In genomic region chr17:49437306-49437705, GRCm38 (mm10) we compare ENCODE assay signal across 8 mouse cellular contexts. TPM values are rescaled to one million over a fixed set of nuclear protein-coding genes. Genes with fewer than 3 reads are reported as not detected.
DNase-seq lines count a peak whose midpoint lies in the region; ATAC-seq and TF ChIP-seq lines count a peak whose summit lies in the region.
"Not testable (repeated sequence)": the region's sequence is repeated elsewhere in the genome, so short reads cannot be mapped to it uniquely, and the experiment has no call there.

No protein-coding gene starts in this region.

- not testable (repeated sequence) for H3K4me2 ChIP-seq in liver, embryonic 13.5 days; liver, postnatal 0 days (ENCODE audit: low read depth, low read length)
- peak overlapping the region; percentile 32 for H3K4me2 ChIP-seq in liver, embryonic 15.5 days

- H3K27ac ChIP-seq in heart, embryonic 10.5 days = not testable (repeated sequence)
- H3K27ac ChIP-seq in liver, embryonic 13.5 days = peak overlapping the region; percentile 98
- H3K27ac ChIP-seq in liver, embryonic 15.5 days (replicated peaks) = peak overlapping the region; percentile 97
- peak overlapping the region; percentile 66; the same call in 1 of the 2 replicates for H3K27ac ChIP-seq in liver, postnatal 0 days (ENCODE audit: low read depth)

- TF ChIP-seq CTCF in liver, postnatal 0 days (IDR thresholded peaks at IDR 0.05; ENCODE audit: low read depth) = not testable (repeated sequence)

- H3K36me3 ChIP-seq in heart, embryonic 10.5 days = peaks cover 53% of the 10 kb centered on the region
- H3K36me3 ChIP-seq in liver, embryonic 13.5 days = peaks cover 77% of the 10 kb centered on the region
- H3K36me3 ChIP-seq in liver, embryonic 15.5 days (replicated peaks) = peaks cover 81% of the 10 kb centered on the region
- peaks cover 69% of the 10 kb centered on the region for H3K36me3 ChIP-seq in liver, postnatal 0 days (replicated peaks; ENCODE audit: insufficient read depth, low read length)

- ATAC-seq in liver, embryonic 13.5 days (ENCODE audit: low read depth); liver, embryonic 15.5 days (ENCODE audit: insufficient read depth); liver, postnatal 0 days: not testable (repeated sequence)

- H3K4me3 ChIP-seq in heart, embryonic 10.5 days; liver, embryonic 13.5 days (replicated peaks); liver, embryonic 15.5 days (replicated peaks); liver, postnatal 0 days (ENCODE audit: low read depth, low read length): not testable (repeated sequence)

- TF ChIP-seq EP300 in liver, postnatal 0 days (IDR thresholded peaks at IDR 0.05; ENCODE audit: low read depth) = not testable (repeated sequence)

- peak; percentile 1 for DNase-seq in adrenal gland, postnatal 14 days
- peak; percentile 36 for DNase-seq in heart, embryonic 10.5 days (ENCODE audit: low spot score)
- DNase-seq in kidney, postnatal 10 days = peak; percentile 4
- not testable (repeated sequence) for DNase-seq in liver, embryonic 13.5 days; liver, postnatal 0 days
- peak; percentile 12 to 22 for DNase-seq in spleen, postnatal 10 days (ENCODE audit: low spot score in 2 of 2)
- DNase-seq in testis, postnatal 10 days (ENCODE audit: low spot score) = peak; percentile 31

- H3K9me3 ChIP-seq in heart, embryonic 10.5 days; liver, embryonic 13.5 days (replicated peaks); liver, embryonic 15.5 days (replicated peaks); liver, postnatal 0 days (ENCODE audit: low read length): not testable (repeated sequence)

- H3K4me1 ChIP-seq in heart, embryonic 10.5 days = peaks cover 24% of the 10 kb centered on the region
- peaks cover 85% of the 10 kb centered on the region for H3K4me1 ChIP-seq in liver, embryonic 13.5 days (replicated peaks)
- peaks cover 85% of the 10 kb centered on the region for H3K4me1 ChIP-seq in liver, embryonic 15.5 days (replicated peaks)
- H3K4me1 ChIP-seq in liver, postnatal 0 days (ENCODE audit: insufficient read depth) = peaks cover 34% of the 10 kb centered on the region

- not testable (repeated sequence) for H3K27me3 ChIP-seq in heart, embryonic 10.5 days (ENCODE audit: insufficient read depth, poor library complexity, severe bottlenecking); liver, embryonic 13.5 days; liver, embryonic 15.5 days; liver, postnatal 0 days (ENCODE audit: insufficient read depth, low read length)

- not testable (repeated sequence) for H3K9ac ChIP-seq in liver, embryonic 13.5 days; liver, postnatal 0 days (replicated peaks)
- 0 out of 2 replicates have a peak overlapping the region, but pooled peaks have one; percentile 35 for H3K9ac ChIP-seq in liver, embryonic 15.5 days

RNA-seq across cellular contexts. Expression of gene Mocs1, which starts 9.1 kb away (rescaled TPM):
- total RNA-seq in adrenal gland, postnatal 14 days (2021) = 31.2 and 43.0 TPM in 2 replicates
- 6.4 and 9.3 TPM in 2 replicates for polyA plus RNA-seq in heart, embryonic 10.5 days (2016; fragmentation: Nextera tagmentation; extraction: Ambion mirVana)
- polyA plus RNA-seq in liver, embryonic 13.5 days (2015; fragmentation: Nextera tagmentation; extraction: Ambion mirVana) = 6.1 and 8.5 TPM in 2 replicates
- polyA plus RNA-seq in liver, embryonic 15.5 days (2015; fragmentation: Nextera tagmentation; extraction: Ambion mirVana) = 10.4 and 10.5 TPM in 2 replicates
- polyA plus RNA-seq in liver, postnatal 0 days (2015; fragmentation: Nextera tagmentation; extraction: Ambion mirVana) = 8.8 and 11.8 TPM in 2 replicates
